Mouse (Mus musculus): ENCODE results near the gene Zfp706.

DNA sequence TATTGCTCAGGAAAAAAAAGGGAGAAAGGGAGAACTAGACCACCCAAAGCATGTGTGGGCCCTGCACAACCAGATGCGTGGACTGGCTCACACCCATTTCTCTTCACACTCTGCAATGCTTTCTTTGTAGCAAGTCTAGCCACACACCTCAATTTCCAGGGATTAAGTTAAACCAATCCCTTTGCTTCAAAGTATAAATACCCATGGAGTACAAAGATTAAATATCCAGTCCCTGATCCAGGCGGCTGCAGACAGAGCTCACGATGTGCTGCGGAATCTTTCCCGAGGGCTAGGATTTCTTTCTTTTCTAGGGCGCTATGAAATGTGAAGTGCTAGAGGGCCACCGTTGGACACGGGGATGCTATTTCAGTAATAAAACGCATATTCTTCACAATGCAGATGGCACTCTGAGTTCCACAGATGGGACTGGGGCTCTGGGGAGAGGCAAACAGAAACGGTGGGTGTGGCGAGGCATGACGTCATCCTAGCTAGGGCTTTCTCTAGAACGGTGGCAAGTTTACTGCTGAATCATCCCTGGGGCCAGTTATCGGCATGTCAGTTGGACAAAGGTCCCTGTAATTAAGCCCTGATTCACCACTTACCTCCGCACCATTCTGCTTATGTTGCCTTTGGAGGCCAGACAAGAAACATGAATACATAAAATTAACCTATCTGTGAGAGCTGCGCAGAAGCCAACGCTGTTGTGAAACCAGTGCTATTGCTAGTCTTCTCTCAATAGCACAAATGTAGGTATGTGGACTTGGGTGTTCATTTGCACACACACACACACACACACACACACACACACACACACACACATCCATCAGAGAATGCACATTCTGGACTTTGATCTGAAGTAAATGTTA is 47.3 kb downstream of the Zfp706 start:
- no peak for TF ChIP-seq POLR2A (IDR thresholded peaks at IDR 0.05; ENCODE audit: borderline replicate concordance, extremely low read depth, low read depth, low read length)
- no peak for TF ChIP-seq CTCF (IDR thresholded peaks at IDR 0.05; ENCODE audit: insufficient read depth, low read length)
